Mouse (Mus musculus) stomach, postnatal 0 days (tissue): ENCODE measurements around the gene Gm28308.

Experiments used
- CTCF ChIP-seq: IDR thresholded peaks from 2 replicates; pipeline ENCODE4 v1.5.1; 2016; ENCODE audit warnings: antibody characterized with exemption, low read depth, mild to moderate bottlenecking, moderate library complexity
- EP300 ChIP-seq: optimal IDR thresholded peaks from 2 replicates; pipeline ENCODE3; 2016; ENCODE audit warnings: antibody characterized with exemption

DNA sequence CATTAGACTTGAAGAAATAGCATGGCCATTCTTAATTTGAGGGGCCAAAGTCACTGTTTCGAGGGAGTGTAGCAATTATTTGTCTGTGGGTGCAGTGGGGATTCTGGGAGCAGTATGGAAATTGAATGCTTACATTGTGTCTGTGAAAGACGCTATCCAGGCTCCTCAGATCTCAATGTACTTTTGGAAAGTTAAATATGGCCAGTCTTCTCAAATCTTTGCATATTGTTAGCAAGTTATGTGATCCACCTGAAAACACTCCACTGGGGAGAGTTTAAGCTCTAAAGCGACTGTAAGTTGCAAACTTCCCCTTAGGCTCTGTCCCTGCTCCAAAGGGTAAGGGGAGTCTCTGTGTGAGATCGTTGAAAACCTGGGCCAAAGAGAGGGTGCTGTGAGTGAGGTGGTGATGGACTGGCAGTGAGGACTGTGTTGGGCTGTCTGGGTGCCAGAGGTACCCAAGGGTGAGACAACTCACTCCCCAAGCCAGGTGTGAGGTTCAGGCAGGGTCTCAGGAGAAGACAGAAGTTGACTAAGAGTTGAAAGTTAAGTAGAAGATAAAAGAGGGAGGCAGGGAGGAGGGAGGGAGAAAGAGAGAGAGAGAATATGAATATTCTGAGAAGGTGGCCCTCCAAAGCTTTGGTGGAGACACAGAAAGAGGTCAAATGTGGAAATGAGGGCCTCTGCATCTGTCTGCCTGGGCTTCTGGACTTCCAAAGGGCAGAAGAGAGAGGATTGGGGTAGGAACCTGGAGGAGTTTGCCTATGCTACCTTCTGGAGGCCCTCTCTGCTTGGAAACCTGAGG is 6.1 kb downstream of the Gm28308 start:
- no peak for TF ChIP-seq EP300
- no peak for TF ChIP-seq CTCF
